Mouse (Mus musculus) heart, postnatal 0 days (tissue): ENCODE results near the gene Cers5.

Experiments used
- CTCF ChIP-seq: IDR thresholded peaks from 2 replicates; pipeline ENCODE4 v1.5.1; 2016; ENCODE audit warnings: antibody characterized with exemption, control low read depth, low read depth
- EP300 ChIP-seq: IDR thresholded peaks from 2 replicates; pipeline ENCODE4 v1.6.1; 2016; ENCODE audit warnings: antibody characterized with exemption, low read depth

- TF ChIP-seq CTCF (no peak), EP300 (no peak)
Measured at GRCm38 (mm10) chr15:99790464-99790863, 17.8 kb upstream of the Cers5 start.
